Mouse (Mus musculus): ENCODE data around the gene Prr23a3. TPM values are rescaled to one million over a fixed set of nuclear protein-coding genes. Genes with fewer than 3 reads are reported as not detected.
A peak's percentile ranks its signal among the peaks of the same experiment; 100 is the strongest.

The Prr23a3 gene
- polyA plus RNA-seq, 1 experiment from 2014 or later: not detected

DNA sequence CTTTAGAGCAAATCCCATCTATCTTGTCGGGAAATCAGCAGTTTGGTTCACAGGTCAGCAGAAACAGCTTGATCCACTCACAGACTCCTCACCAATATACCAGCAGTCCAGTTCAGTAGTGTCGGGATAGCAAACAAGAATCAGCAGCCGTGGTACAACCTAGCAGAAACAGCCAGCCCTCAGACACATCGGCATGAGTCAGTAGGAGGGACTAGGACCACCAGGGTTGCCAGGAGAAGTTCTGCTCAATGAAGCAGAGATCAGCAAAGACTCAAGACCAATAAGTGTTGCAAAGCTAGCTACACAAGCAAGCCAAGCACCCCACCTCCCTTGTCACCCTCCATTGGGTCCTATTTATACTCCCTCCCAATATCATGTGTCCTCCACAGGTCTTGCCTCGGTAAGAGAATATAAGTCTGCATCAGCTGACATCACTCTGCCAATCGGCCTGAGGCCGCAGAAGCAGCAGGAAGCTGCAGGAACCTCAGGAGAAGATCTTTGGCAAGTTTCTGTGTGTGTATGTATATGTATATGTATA is 27.0 kb upstream of the Prr23a3 start:
- ATAC-seq (replicated peaks; ENCODE audit: low FRiP score, low TSS enrichment, low read depth) (no peak), DNase-seq (ENCODE audit: low spot score) (no peak)
- Histone ChIP-seq H3K27me3 (replicated peaks; ENCODE audit: control insufficient read depth, insufficient read depth, low read length) (no peaks in the 10 kb centered on the region), H3K9ac (ENCODE audit: low read length) (no peak overlapping the region), H3K4me2 (ENCODE audit: low read length) (no peak overlapping the region), H3K4me1 (replicated peaks; ENCODE audit: control insufficient read depth, insufficient read depth, low read length) (no peaks in the 10 kb centered on the region), H3K9me3 (ENCODE audit: control insufficient read depth, low read length) (no peaks in the 10 kb centered on the region), H3K36me3 (ENCODE audit: control insufficient read depth, insufficient read depth, low read length) (no peaks in the 10 kb centered on the region), H3K27ac (ENCODE audit: low read depth) (no peak overlapping the region), H3K4me3 (ENCODE audit: low read depth, low read length) (no peak overlapping the region)
- 78% methylated on average over 7 of the region's 7 CpGs for WGBS

DNA sequence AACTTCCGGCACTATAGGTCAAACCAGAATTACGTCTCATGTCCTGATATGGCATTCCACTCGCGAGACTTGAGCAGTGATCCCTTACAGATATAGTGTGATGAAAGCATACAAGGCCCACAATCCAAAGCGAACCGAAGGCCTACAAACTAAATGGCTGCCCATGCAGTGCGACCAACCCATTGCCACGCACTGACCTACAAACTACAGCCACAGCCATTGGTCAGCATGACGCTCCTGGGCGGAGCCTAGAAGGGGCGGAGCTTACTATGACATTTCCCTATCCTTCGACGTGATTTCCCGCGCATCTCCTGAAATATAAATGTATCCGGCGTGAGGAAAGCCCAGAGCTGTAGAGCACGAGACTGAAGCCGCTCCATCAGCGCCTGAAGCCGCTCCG is 22.4 kb upstream of the Prr23a3 start, which contains the start of gene Prr23a1:
Gene Prr23a1, plus strand, starts transcription at position 387 of the 400 bp plus-strand sequence.
- Histone ChIP-seq H3K9me3 (ENCODE audit: control insufficient read depth, low read length) (no peaks in the 10 kb centered on the region), H3K27me3 (replicated peaks; ENCODE audit: control insufficient read depth, insufficient read depth, low read length) (no peaks in the 10 kb centered on the region), H3K27ac (ENCODE audit: low read depth) (no peak within 1 kb of the TSS), H3K4me3 (ENCODE audit: low read depth, low read length) (no peak within 1 kb of the TSS), H3K9ac (ENCODE audit: low read length) (no peak within 1 kb of the TSS), H3K4me1 (replicated peaks; ENCODE audit: control insufficient read depth, insufficient read depth, low read length) (no peaks in the 10 kb centered on the region), H3K4me2 (ENCODE audit: low read length) (0 out of 2 replicates have a peak within 1 kb of the TSS, but pooled peaks have one; percentile 22), H3K36me3 (ENCODE audit: control insufficient read depth, insufficient read depth, low read length) (no peaks in the 10 kb centered on the region)
- WGBS: 51% methylated on average over 22 of the region's 22 CpGs
- ATAC-seq (replicated peaks; ENCODE audit: low FRiP score, low TSS enrichment, low read depth) (no peak), DNase-seq (ENCODE audit: low spot score) (no peak)

GRCm38 (mm10) chr9:98856210-98856609 is 8.4 kb upstream of the Prr23a3 start, which contains the start of gene Prr23a2:
Gene Prr23a2, plus strand, starts transcription at chr9:98856494.
- Histone ChIP-seq H3K9ac (ENCODE audit: low read length) (no peak within 1 kb of the TSS), H3K9me3 (ENCODE audit: control insufficient read depth, low read length) (no peaks in the 10 kb centered on the region), H3K4me3 (ENCODE audit: low read depth, low read length) (no peak within 1 kb of the TSS), H3K4me1 (replicated peaks; ENCODE audit: control insufficient read depth, insufficient read depth, low read length) (no peaks in the 10 kb centered on the region), H3K27me3 (replicated peaks; ENCODE audit: control insufficient read depth, insufficient read depth, low read length) (no peaks in the 10 kb centered on the region), H3K36me3 (ENCODE audit: control insufficient read depth, insufficient read depth, low read length) (no peaks in the 10 kb centered on the region), H3K27ac (ENCODE audit: low read depth) (no peak within 1 kb of the TSS), H3K4me2 (ENCODE audit: low read length) (no peak within 1 kb of the TSS)
- no peak for ATAC-seq (replicated peaks; ENCODE audit: low FRiP score, low TSS enrichment, low read depth)
- no peak for DNase-seq (ENCODE audit: low spot score)
- 69% methylated on average over 18 of the region's 18 CpGs for WGBS

- ATAC-seq (replicated peaks; ENCODE audit: low FRiP score, low TSS enrichment, low read depth) (no peak), DNase-seq (ENCODE audit: low spot score) (no peak)
- H3K4me3 ChIP-seq (ENCODE audit: low read depth, low read length): no peak overlapping the region
- no peaks in the 10 kb centered on the region for H3K4me1 ChIP-seq (replicated peaks; ENCODE audit: control insufficient read depth, insufficient read depth, low read length)
- no peaks in the 10 kb centered on the region for H3K36me3 ChIP-seq (ENCODE audit: control insufficient read depth, insufficient read depth, low read length)
- WGBS: 72% methylated on average over 3 of the region's 3 CpGs
- no peak overlapping the region for H3K4me2 ChIP-seq (ENCODE audit: low read length)
- H3K9ac ChIP-seq (ENCODE audit: low read length): no peak overlapping the region
- no peak overlapping the region for H3K27ac ChIP-seq (ENCODE audit: low read depth)
- H3K27me3 ChIP-seq (replicated peaks; ENCODE audit: control insufficient read depth, insufficient read depth, low read length): no peaks in the 10 kb centered on the region
- H3K9me3 ChIP-seq (ENCODE audit: control insufficient read depth, low read length): no peaks in the 10 kb centered on the region
Measured at GRCm38 (mm10) chr9:98863463-98863862, 1.1 kb upstream of the Prr23a3 start.

GRCm38 (mm10) chr9:98901486-98901885 is 36.9 kb downstream of the Prr23a3 start:
- ATAC-seq (replicated peaks; ENCODE audit: low FRiP score, low TSS enrichment, low read depth) (no peak), DNase-seq (ENCODE audit: low spot score) (no peak)
- H3K4me3 ChIP-seq (ENCODE audit: low read depth, low read length): no peak overlapping the region
- no peaks in the 10 kb centered on the region for H3K36me3 ChIP-seq (ENCODE audit: control insufficient read depth, insufficient read depth, low read length)
- H3K27ac ChIP-seq (ENCODE audit: low read depth): no peak overlapping the region
- H3K4me2 ChIP-seq (ENCODE audit: low read length): no peak overlapping the region
- WGBS: 67% methylated on average over 1 of the region's 1 CpGs
- H3K4me1 ChIP-seq (replicated peaks; ENCODE audit: control insufficient read depth, insufficient read depth, low read length): no peaks in the 10 kb centered on the region
- no peak overlapping the region for H3K9ac ChIP-seq (ENCODE audit: low read length)
- H3K9me3 ChIP-seq (ENCODE audit: control insufficient read depth, low read length): 0 out of 2 replicates have a peak, but pooled peaks cover 3% of the 10 kb centered on the region
- no peaks in the 10 kb centered on the region for H3K27me3 ChIP-seq (replicated peaks; ENCODE audit: control insufficient read depth, insufficient read depth, low read length)

GRCm38 (mm10) chr9:98902819-98903218 is 38.3 kb downstream of the Prr23a3 start, which contains the start of gene 7420426K07Rik:
Gene 7420426K07Rik, plus strand, starts transcription at chr9:98903119.
- H3K4me3 ChIP-seq (ENCODE audit: low read depth, low read length): no peak within 1 kb of the TSS
- no peak within 1 kb of the TSS for H3K4me2 ChIP-seq (ENCODE audit: low read length)
- H3K36me3 ChIP-seq (ENCODE audit: control insufficient read depth, insufficient read depth, low read length): no peaks in the 10 kb centered on the region
- H3K27me3 ChIP-seq (replicated peaks; ENCODE audit: control insufficient read depth, insufficient read depth, low read length): no peaks in the 10 kb centered on the region
- DNase-seq (ENCODE audit: low spot score) (no peak), ATAC-seq (replicated peaks; ENCODE audit: low FRiP score, low TSS enrichment, low read depth) (no peak)
- H3K27ac ChIP-seq (ENCODE audit: low read depth): no peak within 1 kb of the TSS
- no peaks in the 10 kb centered on the region for H3K4me1 ChIP-seq (replicated peaks; ENCODE audit: control insufficient read depth, insufficient read depth, low read length)
- 92% methylated on average over 2 of the region's 2 CpGs for whole genome bisulfite sequencing
- no peak within 1 kb of the TSS for H3K9ac ChIP-seq (ENCODE audit: low read length)
- no peaks in the 10 kb centered on the region for H3K9me3 ChIP-seq (ENCODE audit: control insufficient read depth, low read length)

Other genes starting within 250 kb of the Prr23a3 start
- gene Prr23a1, start 22.3 kb upstream of the Prr23a3 start, polyA plus RNA-seq (2014; fragmentation: Nextera tagmentation; extraction: Ambion mirVana): not detected in 2 replicates
- gene Prr23a2, start 8.3 kb upstream of the Prr23a3 start, polyA plus RNA-seq (2014; fragmentation: Nextera tagmentation; extraction: Ambion mirVana): not detected in 2 replicates
- gene 7420426K07Rik, start 38.4 kb downstream of the Prr23a3 start, polyA plus RNA-seq (2014; fragmentation: Nextera tagmentation; extraction: Ambion mirVana): not detected in 2 replicates
- gene Foxl2, start 90.5 kb downstream of the Prr23a3 start, polyA plus RNA-seq (2014; fragmentation: Nextera tagmentation; extraction: Ambion mirVana): not detected in 2 replicates
- 45.7 and 47.6 TPM in 2 replicates for gene Faim, start 121.6 kb downstream of the Prr23a3 start, polyA plus RNA-seq (2014; fragmentation: Nextera tagmentation; extraction: Ambion mirVana)
- 1.1 and 2.8 TPM in 2 replicates for gene Gm1123, start 170.9 kb downstream of the Prr23a3 start, polyA plus RNA-seq (2014; fragmentation: Nextera tagmentation; extraction: Ambion mirVana)

All from intestine, embryonic 14.5 days (tissue).